Mouse (Mus musculus): Measurements from ENCODE around the gene Aldh18a1. TPM values are rescaled to one million over a fixed set of nuclear protein-coding genes. Genes with fewer than 3 reads are reported as not detected.
"Not testable (repeated sequence)": the region's sequence is repeated elsewhere in the genome, so short reads cannot be mapped to it uniquely, and the experiment has no call there.

Aldh18a1 gene
- polyA plus RNA-seq, 1 experiment from 2014 or later: 60.8 TPM

DNA sequence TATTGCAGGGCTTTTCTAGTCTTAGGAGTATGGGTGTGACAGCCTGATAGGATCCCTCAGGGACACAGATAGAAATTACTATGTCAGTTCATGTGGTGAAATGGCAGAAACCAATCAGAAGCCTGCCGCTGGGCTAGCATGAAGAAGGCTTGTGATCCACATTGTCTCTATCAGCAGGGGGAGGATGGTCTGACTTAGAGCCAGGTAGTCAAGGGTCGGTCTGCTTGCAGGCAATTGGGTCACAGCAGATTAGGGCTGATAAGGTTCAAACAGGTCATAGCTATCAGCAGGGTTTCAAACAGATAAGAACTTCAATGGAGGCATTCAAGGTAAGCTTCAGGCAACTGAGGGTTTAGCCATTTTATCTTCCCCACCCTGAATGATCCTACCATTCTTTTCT, 7.4 kb downstream of the Aldh18a1 start:
- no peaks in the 10 kb centered on the region for H3K9me3 ChIP-seq (ENCODE audit: control insufficient read depth, low read depth, low read length)
- H3K4me3 ChIP-seq (ENCODE audit: low read depth, low read length): no peak overlapping the region
- H3K9ac ChIP-seq (replicated peaks; ENCODE audit: low read depth, low read length): no peak overlapping the region
- no peaks in the 10 kb centered on the region for H3K27me3 ChIP-seq (ENCODE audit: control insufficient read depth, insufficient read depth, low read length)
- 83% methylated on average over 2 of the region's 2 CpGs for WGBS
- peaks cover 38% of the 10 kb centered on the region for H3K36me3 ChIP-seq (ENCODE audit: control insufficient read depth, insufficient read depth, low read length)
- ATAC-seq (ENCODE audit: insufficient number of reproducible peaks, insufficient read depth, low FRiP score, low read depth): no peak
- no peak overlapping the region for H3K4me2 ChIP-seq (replicated peaks; ENCODE audit: low read depth, low read length)
- no peaks in the 10 kb centered on the region for H3K4me1 ChIP-seq (ENCODE audit: control insufficient read depth, insufficient read depth, low read length)
- no peak overlapping the region for H3K27ac ChIP-seq (ENCODE audit: low read length)

DNA sequence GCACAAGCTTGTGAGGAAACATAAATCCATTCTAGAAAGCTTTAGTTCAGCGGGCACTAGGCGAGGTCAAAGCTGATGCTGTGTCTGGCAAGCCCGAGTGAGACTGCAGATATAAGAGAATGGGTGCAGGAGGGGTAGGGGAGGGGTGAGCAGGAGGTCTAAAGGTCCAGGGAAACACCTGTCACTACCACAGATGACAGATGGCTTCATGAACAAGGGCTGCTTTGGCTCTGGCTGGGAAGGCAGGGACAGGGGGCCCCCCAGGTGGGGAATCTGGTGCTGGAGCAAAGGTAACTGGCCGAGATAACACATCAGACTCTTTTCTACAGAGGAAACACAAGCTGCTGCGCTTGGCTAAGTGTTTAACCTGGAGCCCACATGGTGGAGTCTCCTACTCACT, 12.8 kb downstream of the Aldh18a1 start:
- 53% methylated on average over 5 of the region's 5 CpGs for WGBS
- Histone ChIP-seq H3K36me3 (ENCODE audit: control insufficient read depth, insufficient read depth, low read length) (peaks cover 67% of the 10 kb centered on the region), H3K9me3 (ENCODE audit: control insufficient read depth, low read depth, low read length) (peaks cover 3% of the 10 kb centered on the region), H3K4me1 (ENCODE audit: control insufficient read depth, insufficient read depth, low read length) (no peaks in the 10 kb centered on the region), H3K27me3 (ENCODE audit: control insufficient read depth, insufficient read depth, low read length) (no peaks in the 10 kb centered on the region), H3K4me2 (replicated peaks; ENCODE audit: low read depth, low read length) (no peak overlapping the region), H3K4me3 (ENCODE audit: low read depth, low read length) (no peak overlapping the region), H3K27ac (ENCODE audit: low read length) (0 out of 2 replicates have a peak overlapping the region, but pooled peaks have one; percentile 33), H3K9ac (replicated peaks; ENCODE audit: low read depth, low read length) (no peak overlapping the region)
- ATAC-seq (ENCODE audit: insufficient number of reproducible peaks, insufficient read depth, low FRiP score, low read depth): peak; percentile 53

DNA sequence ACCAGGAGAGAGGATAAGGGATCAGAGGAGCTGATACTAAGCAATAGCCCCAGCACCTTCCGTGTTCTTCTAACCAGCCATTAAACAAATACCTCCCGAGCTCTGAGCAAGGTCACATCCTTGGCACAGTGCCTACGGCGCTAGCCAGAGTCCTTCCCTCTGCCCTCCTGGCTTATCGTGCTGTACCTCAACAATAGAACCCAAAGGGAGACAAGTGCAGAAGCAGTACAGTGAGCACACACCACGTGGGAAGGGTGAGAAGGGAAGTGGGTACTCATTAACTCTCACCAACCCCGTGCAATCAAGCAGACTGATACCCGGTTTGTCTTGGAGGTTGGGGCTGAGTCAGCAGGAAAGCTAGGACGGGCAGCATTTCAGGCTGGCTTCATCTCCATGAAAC, 17.5 kb downstream of the Aldh18a1 start:
- H3K4me3 ChIP-seq (ENCODE audit: low read depth, low read length): no peak overlapping the region
- H3K4me1 ChIP-seq (ENCODE audit: control insufficient read depth, insufficient read depth, low read length): no peaks in the 10 kb centered on the region
- H3K27ac ChIP-seq (ENCODE audit: low read length): no peak overlapping the region
- ATAC-seq (ENCODE audit: insufficient number of reproducible peaks, insufficient read depth, low FRiP score, low read depth): peak; percentile 78
- WGBS: 87% methylated on average over 9 of the region's 9 CpGs
- H3K4me2 ChIP-seq (replicated peaks; ENCODE audit: low read depth, low read length): no peak overlapping the region
- H3K36me3 ChIP-seq (ENCODE audit: control insufficient read depth, insufficient read depth, low read length): peaks cover 79% of the 10 kb centered on the region
- H3K27me3 ChIP-seq (ENCODE audit: control insufficient read depth, insufficient read depth, low read length): no peaks in the 10 kb centered on the region
- no peak overlapping the region for H3K9ac ChIP-seq (replicated peaks; ENCODE audit: low read depth, low read length)
- H3K9me3 ChIP-seq (ENCODE audit: control insufficient read depth, low read depth, low read length): peaks cover 13% of the 10 kb centered on the region

DNA sequence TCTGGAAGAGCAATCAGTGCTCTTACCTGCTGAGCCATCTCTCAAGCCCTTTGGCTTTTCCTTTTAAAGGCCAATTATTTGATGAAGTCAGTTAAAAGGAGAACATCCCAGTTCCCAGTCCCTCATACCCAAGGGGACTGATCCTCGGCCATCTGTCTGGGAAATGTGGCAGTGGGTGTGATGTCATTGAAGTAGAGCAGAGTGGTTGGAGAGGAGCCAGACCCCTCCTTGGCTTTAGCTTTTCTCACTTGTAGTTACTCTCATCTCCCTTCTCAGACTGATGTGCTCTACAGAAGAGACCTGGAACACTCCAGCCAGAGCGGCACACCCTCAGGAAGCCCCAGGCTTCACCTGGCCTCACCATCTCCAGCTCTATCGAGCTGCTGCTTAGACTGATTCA, 20.6 kb downstream of the Aldh18a1 start:
- Histone ChIP-seq H3K4me3 (ENCODE audit: low read depth, low read length) (no peak overlapping the region), H3K27ac (ENCODE audit: low read length) (no peak overlapping the region), H3K27me3 (ENCODE audit: control insufficient read depth, insufficient read depth, low read length) (no peaks in the 10 kb centered on the region), H3K9me3 (ENCODE audit: control insufficient read depth, low read depth, low read length) (peaks cover 13% of the 10 kb centered on the region), H3K4me2 (replicated peaks; ENCODE audit: low read depth, low read length) (no peak overlapping the region), H3K4me1 (ENCODE audit: control insufficient read depth, insufficient read depth, low read length) (no peaks in the 10 kb centered on the region), H3K36me3 (ENCODE audit: control insufficient read depth, insufficient read depth, low read length) (peaks cover 85% of the 10 kb centered on the region), H3K9ac (replicated peaks; ENCODE audit: low read depth, low read length) (no peak overlapping the region)
- 82% methylated on average over 3 of the region's 3 CpGs for WGBS
- no peak for ATAC-seq (ENCODE audit: insufficient number of reproducible peaks, insufficient read depth, low FRiP score, low read depth)

DNA sequence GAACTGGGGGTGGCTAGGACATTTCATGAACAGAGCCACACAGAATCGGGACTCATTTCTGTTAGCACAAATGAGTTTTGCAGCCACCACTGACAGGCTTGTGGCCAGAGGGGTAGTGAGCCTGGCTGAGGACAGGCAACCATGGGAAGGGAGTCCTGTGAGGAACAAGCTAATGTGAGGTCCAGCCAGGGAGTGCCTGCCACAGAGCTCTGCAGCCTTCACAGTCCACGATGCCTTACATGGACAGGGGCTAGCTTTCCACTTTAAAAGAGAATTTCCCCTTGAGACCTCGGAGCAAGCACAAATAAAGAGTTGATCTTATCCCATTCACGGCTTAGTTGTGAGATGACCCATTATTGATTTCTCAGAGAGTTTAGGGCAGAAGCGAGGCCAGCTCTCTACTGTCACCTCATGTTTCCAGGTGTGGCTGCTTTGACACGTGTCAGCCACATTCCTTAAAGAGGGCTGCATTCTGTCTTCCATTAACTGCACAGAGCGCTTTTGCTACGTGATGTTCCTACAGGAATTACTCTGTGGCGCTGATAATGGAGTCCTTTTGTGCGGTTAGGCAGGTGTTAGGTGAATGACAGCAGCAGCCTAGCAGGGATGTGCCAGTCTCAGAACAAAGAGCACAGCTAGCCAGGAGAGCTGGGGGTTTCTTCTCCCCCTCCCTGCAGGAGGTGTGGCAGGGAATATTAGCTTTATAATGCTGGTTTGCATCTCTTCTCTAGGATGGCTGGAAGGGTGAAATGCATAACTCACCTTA, 24.2 kb downstream of the Aldh18a1 start:
- no peak for ATAC-seq (ENCODE audit: insufficient number of reproducible peaks, insufficient read depth, low FRiP score, low read depth)
- H3K36me3 ChIP-seq (ENCODE audit: control insufficient read depth, insufficient read depth, low read length): peaks cover 65% of the 10 kb centered on the region

DNA sequence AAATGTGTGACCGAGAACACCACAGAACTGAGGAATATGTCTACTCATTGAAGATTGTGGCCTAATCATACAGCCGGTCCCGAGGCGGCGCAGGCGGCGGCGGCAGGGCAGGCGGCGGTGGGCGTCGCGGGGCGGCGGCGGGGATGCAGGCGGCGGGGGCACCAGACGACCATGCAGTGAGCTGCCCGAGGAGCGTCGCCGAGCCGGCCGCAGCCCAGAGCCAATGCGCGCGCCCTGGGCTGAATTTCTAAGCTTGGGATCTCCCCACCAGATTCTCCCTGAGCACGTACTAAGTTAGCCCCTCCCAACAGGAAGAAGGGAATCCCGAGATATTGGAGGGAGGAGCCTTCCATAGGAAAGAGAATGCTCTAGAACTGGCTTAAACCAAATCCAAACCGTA, 26.7 kb downstream of the Aldh18a1 start:
- H3K4me2 ChIP-seq (replicated peaks; ENCODE audit: low read depth, low read length); H3K27ac ChIP-seq (ENCODE audit: low read length); H3K9me3 ChIP-seq (ENCODE audit: control insufficient read depth, low read depth, low read length); H3K27me3 ChIP-seq (ENCODE audit: control insufficient read depth, insufficient read depth, low read length); ATAC-seq (ENCODE audit: insufficient number of reproducible peaks, insufficient read depth, low FRiP score, low read depth); H3K4me3 ChIP-seq (ENCODE audit: low read depth, low read length); H3K4me1 ChIP-seq (ENCODE audit: control insufficient read depth, insufficient read depth, low read length); H3K9ac ChIP-seq (replicated peaks; ENCODE audit: low read depth, low read length): not testable (repeated sequence)
- H3K36me3 ChIP-seq (ENCODE audit: control insufficient read depth, insufficient read depth, low read length): peaks cover 56% of the 10 kb centered on the region
- WGBS: 71% methylated on average over 11 of the region's 31 CpGs

More for the DNA sequence above, 24.2 kb downstream of the Aldh18a1 start:
- Histone ChIP-seq H3K4me1 (ENCODE audit: control insufficient read depth, insufficient read depth, low read length) (no peaks in the 10 kb centered on the region), H3K27me3 (ENCODE audit: control insufficient read depth, insufficient read depth, low read length) (no peaks in the 10 kb centered on the region), H3K9me3 (ENCODE audit: control insufficient read depth, low read depth, low read length) (no peaks in the 10 kb centered on the region), H3K9ac (replicated peaks; ENCODE audit: low read depth, low read length) (no peak overlapping the region), H3K4me3 (ENCODE audit: low read depth, low read length) (no peak overlapping the region), H3K27ac (ENCODE audit: low read length) (no peak overlapping the region), H3K4me2 (replicated peaks; ENCODE audit: low read depth, low read length) (no peak overlapping the region)
- WGBS: 75% methylated on average over 10 of the region's 10 CpGs

DNA sequence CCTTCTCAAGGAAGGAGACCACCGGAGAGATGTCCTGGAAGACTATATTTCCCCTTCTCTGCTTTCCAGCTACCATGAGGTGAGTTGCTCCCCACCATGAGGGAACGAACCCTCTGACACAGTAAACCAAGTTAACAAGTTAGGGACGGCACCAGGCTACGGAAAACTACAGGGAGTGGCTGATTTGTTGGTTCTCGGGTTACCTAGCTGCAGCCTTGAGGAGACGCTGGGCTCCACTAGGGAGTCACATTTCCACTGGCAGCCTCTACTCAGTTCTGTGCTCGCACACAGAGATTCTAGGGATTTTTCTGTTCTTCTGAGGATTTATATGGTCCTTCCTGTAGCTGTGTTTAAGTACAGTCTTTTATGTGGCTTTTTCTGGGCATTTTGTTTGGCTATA, 32.2 kb downstream of the Aldh18a1 start:
- H3K4me3 ChIP-seq (ENCODE audit: low read depth, low read length): no peak overlapping the region

DNA sequence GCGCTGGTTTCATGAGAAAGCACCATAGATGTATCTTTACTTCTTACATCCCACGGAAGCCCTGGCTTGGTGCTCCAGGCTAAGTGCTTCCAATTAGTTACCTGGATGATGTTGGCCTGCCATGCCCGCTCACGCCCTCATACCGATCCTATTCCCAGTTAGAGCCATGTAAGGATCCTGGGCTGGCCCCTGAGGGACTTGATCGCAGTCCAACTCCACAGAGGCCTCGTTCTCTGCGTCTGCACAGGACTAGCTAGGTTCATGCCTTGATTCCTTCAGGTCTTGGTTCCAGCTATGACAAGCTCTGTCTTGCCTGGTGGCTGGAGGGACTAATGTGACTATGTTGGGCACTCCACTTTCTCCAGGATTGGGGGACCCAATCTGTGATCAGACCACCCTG, 33.1 kb downstream of the Aldh18a1 start:
- Histone ChIP-seq H3K27me3 (ENCODE audit: control insufficient read depth, insufficient read depth, low read length) (no peaks in the 10 kb centered on the region), H3K27ac (ENCODE audit: low read length) (no peak overlapping the region), H3K9me3 (ENCODE audit: control insufficient read depth, low read depth, low read length) (no peaks in the 10 kb centered on the region), H3K4me2 (replicated peaks; ENCODE audit: low read depth, low read length) (no peak overlapping the region), H3K4me1 (ENCODE audit: control insufficient read depth, insufficient read depth, low read length) (0 out of 2 replicates have a peak, but pooled peaks cover 10% of the 10 kb centered on the region), H3K9ac (replicated peaks; ENCODE audit: low read depth, low read length) (no peak overlapping the region), H3K36me3 (ENCODE audit: control insufficient read depth, insufficient read depth, low read length) (peaks cover 31% of the 10 kb centered on the region), H3K4me3 (ENCODE audit: low read depth, low read length) (no peak overlapping the region)
- no peak for ATAC-seq (ENCODE audit: insufficient number of reproducible peaks, insufficient read depth, low FRiP score, low read depth)
- 96% methylated on average over 8 of the region's 8 CpGs for WGBS

More for the DNA sequence above, 32.2 kb downstream of the Aldh18a1 start:
- no peaks in the 10 kb centered on the region for H3K27me3 ChIP-seq (ENCODE audit: control insufficient read depth, insufficient read depth, low read length)
- no peaks in the 10 kb centered on the region for H3K9me3 ChIP-seq (ENCODE audit: control insufficient read depth, low read depth, low read length)
- H3K27ac ChIP-seq (ENCODE audit: low read length): no peak overlapping the region
- 80% methylated on average over 7 of the region's 7 CpGs for whole genome bisulfite sequencing
- no peak for ATAC-seq (ENCODE audit: insufficient number of reproducible peaks, insufficient read depth, low FRiP score, low read depth)
- H3K9ac ChIP-seq (replicated peaks; ENCODE audit: low read depth, low read length): no peak overlapping the region
- no peak overlapping the region for H3K4me2 ChIP-seq (replicated peaks; ENCODE audit: low read depth, low read length)
- H3K4me1 ChIP-seq (ENCODE audit: control insufficient read depth, insufficient read depth, low read length): 0 out of 2 replicates have a peak, but pooled peaks cover 10% of the 10 kb centered on the region
- H3K36me3 ChIP-seq (ENCODE audit: control insufficient read depth, insufficient read depth, low read length): peaks cover 31% of the 10 kb centered on the region
